Mouse (Mus musculus): Measurements from ENCODE around the gene Rc3h2.

The Rc3h2 gene

GRCm38 (mm10) chr2:37422306-37423304 is at the start of gene Rc3h2:
TSS of gene Rc3h2 (minus strand) at chr2:37422903.
- in situ Hi-C loops (cut with MboI; ENCODE audit: low sequenced_read_pairs) = no loop called here

GRCm38 (mm10) chr2:37466266-37466665 is 43.6 kb upstream of the Rc3h2 start:
- in situ Hi-C loops (cut with MboI; ENCODE audit: low sequenced_read_pairs) = no loop called here

- in situ Hi-C loops (cut with MboI; ENCODE audit: low sequenced_read_pairs) = no loop called here
Observed at GRCm38 (mm10) chr2:37460707-37461106, 38.0 kb upstream of the Rc3h2 start.

GRCm38 (mm10) chr2:37452376-37452760 is 29.7 kb upstream of the Rc3h2 start:
- in situ Hi-C loops (cut with MboI; ENCODE audit: low sequenced_read_pairs) = no loop called here

GRCm38 (mm10) chr2:37451667-37452375 is 29.1 kb upstream of the Rc3h2 start:
- in situ Hi-C loops (cut with MboI; ENCODE audit: low sequenced_read_pairs) = no loop called here

GRCm38 (mm10) chr2:37442611-37443591 is 20.2 kb upstream of the Rc3h2 start, which contains the start of the genes Zbtb26, Zbtb6 and Rabgap1:
TSS of gene Zbtb26 (minus strand) at chr2:37443135.
TSS of gene Zbtb6 (minus strand) at chr2:37443171.
TSS of gene Rabgap1 (plus strand) at chr2:37443279.
- in situ Hi-C loops (cut with MboI; ENCODE audit: low sequenced_read_pairs) = no loop called here

GRCm38 (mm10) chr2:37431609-37432008 is 8.9 kb upstream of the Rc3h2 start:
- in situ Hi-C loops (cut with MboI; ENCODE audit: low sequenced_read_pairs) = no loop called here

GRCm38 (mm10) chr2:37430593-37431464 is 8.1 kb upstream of the Rc3h2 start:
- in situ Hi-C loops (cut with MboI; ENCODE audit: low sequenced_read_pairs) = no loop called here

- in situ Hi-C loops (cut with MboI; ENCODE audit: low sequenced_read_pairs) = no loop called here
Observed at GRCm38 (mm10) chr2:37423671-37424070, 968 bp upstream of the Rc3h2 start.

- in situ Hi-C loops (cut with MboI; ENCODE audit: low sequenced_read_pairs) = no loop called here
Observed at GRCm38 (mm10) chr2:37421903-37422302, 800 bp downstream of the Rc3h2 start.

- in situ Hi-C loops (cut with MboI; ENCODE audit: low sequenced_read_pairs) = loop anchor here (25.0 kb wide), 1 partner anchor 367 kb away; no protein-coding TSS in a partner anchor
Observed at GRCm38 (mm10) chr2:37395539-37395938, 27.2 kb downstream of the Rc3h2 start.

GRCm38 (mm10) chr2:37382921-37383320 is 39.8 kb downstream of the Rc3h2 start:
- in situ Hi-C loops (cut with MboI; ENCODE audit: low sequenced_read_pairs) = loop anchor here (10.0 to 25.0 kb wide), 2 partner anchors 112 to 379 kb away; no protein-coding TSS in a partner anchor

GRCm38 (mm10) chr2:37380189-37380588 is 42.5 kb downstream of the Rc3h2 start:
- in situ Hi-C loops (cut with MboI; ENCODE audit: low sequenced_read_pairs) = loop anchor here (10.0 to 25.0 kb wide), 2 partner anchors 115 to 382 kb away; no protein-coding TSS in a partner anchor

GRCm38 (mm10) chr2:37376018-37376417 is 46.7 kb downstream of the Rc3h2 start:
- in situ Hi-C loops (cut with MboI; ENCODE audit: low sequenced_read_pairs) = loop anchor here (25.0 kb wide), 1 partner anchor 386 kb away; no protein-coding TSS in a partner anchor

- in situ Hi-C loops (cut with MboI; ENCODE audit: low sequenced_read_pairs) = no loop called here
Observed at GRCm38 (mm10) chr2:37370651-37371050, 52.1 kb downstream of the Rc3h2 start.

- in situ Hi-C loops (cut with MboI; ENCODE audit: low sequenced_read_pairs) = no loop called here
Observed at GRCm38 (mm10) chr2:37359908-37360307, 62.8 kb downstream of the Rc3h2 start.

GRCm38 (mm10) chr2:37358633-37359540 is 63.8 kb downstream of the Rc3h2 start, which contains the start of gene Pdcl:
TSS of gene Pdcl (minus strand) at chr2:37359332.
- in situ Hi-C loops (cut with MboI; ENCODE audit: low sequenced_read_pairs) = no loop called here

- in situ Hi-C loops (cut with MboI; ENCODE audit: low sequenced_read_pairs) = no loop called here
Observed at GRCm38 (mm10) chr2:37355571-37355970, 67.1 kb downstream of the Rc3h2 start.

Measured in CH12F3 (cell line).